Mouse (Mus musculus) liver, embryonic 14.5 days (tissue): Measurements from ENCODE around the gene Myrip.
"Not testable (repeated sequence)": the region's sequence is repeated elsewhere in the genome, so short reads cannot be mapped to it uniquely, and the experiment has no call there.

ENCODE experiments used
- CTCF ChIP-seq: IDR thresholded peaks from 2 replicates; pipeline ENCODE4 v1.5.1; 2016; ENCODE audit warnings: antibody characterized with exemption, low read depth, control low read depth
- EP300 ChIP-seq: IDR thresholded peaks from 2 replicates; pipeline ENCODE4 v1.6.1; 2016; ENCODE audit warnings: antibody characterized with exemption, low read depth

DNA sequence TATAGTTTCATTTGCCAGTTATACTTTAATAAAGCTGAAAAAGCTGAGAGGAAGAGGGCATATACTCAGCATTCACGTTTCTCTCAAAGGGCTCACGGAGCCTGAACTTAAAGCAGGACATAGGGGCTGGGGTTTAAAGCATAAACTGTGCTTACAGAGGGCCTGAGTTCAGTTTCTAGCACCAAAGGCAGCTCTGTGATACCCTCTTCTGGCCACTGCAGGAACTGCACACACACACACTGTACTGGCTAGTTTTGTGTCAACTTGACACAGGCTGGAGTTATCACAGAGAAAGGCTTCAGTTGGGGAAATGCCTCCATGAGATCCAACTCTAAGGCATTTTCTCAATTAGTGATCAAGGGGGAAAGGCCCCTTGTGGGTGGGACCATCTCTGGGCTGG, 98.2 kb downstream of the Myrip start:
- TF ChIP-seq CTCF = peak; percentile 56
- TF ChIP-seq EP300 = not testable (repeated sequence)
